Mouse (Mus musculus) forebrain, embryonic 11.5 days (tissue): ENCODE measurements around the gene Asb8. TPM values are rescaled to one million over a fixed set of nuclear protein-coding genes. Genes with fewer than 3 reads are reported as not detected.
A peak's percentile ranks its signal among the peaks of the same experiment; 100 is the strongest.

Source experiments
- ATAC-seq: fragments of 200-750 bp; cut with Nextera tagmentation; replicated peaks from 2 replicates; pipeline ENCODE4 v1.8.0; 2017; ENCODE audit warnings: moderate TSS enrichment; ENCODE audit not compliant: low FRiP score
- DNase-seq: peaks from one replicate; pipeline ENCODE4 v3.0.0-alpha.2; 2017; ENCODE audit warnings: low spot score
- H3K27ac ChIP-seq: fragments of 300-500 bp; sonication (generic); 2 replicates; pipeline ENCODE4 v1.5.1; 2014; ENCODE audit warnings: low read depth, low read length
- H3K27me3 ChIP-seq: fragments of 300-500 bp; sonication (generic); 2 replicates; pipeline ENCODE4 v1.6.1; 2014; ENCODE audit warnings: mild to moderate bottlenecking, low read length, mixed read lengths; ENCODE audit not compliant: control insufficient read depth, insufficient read depth
- H3K36me3 ChIP-seq: fragments of 300-500 bp; sonication (generic); 2 replicates; pipeline ENCODE4 v1.6.1; 2014; ENCODE audit warnings: mild to moderate bottlenecking, low read length, moderate library complexity, mixed read lengths; ENCODE audit not compliant: control insufficient read depth, insufficient read depth
- H3K4me1 ChIP-seq: fragments of 300-500 bp; sonication (generic); replicated peaks from 2 replicates; pipeline ENCODE4 v1.6.1; 2014; ENCODE audit warnings: low read length, mixed read lengths; ENCODE audit not compliant: control insufficient read depth, insufficient read depth
- H3K4me2 ChIP-seq: fragments of 300-500 bp; sonication (generic); 2 replicates; pipeline ENCODE4 v1.6.1; 2014; ENCODE audit warnings: low read depth, mild to moderate bottlenecking, low read length, moderate library complexity, mixed read lengths; ENCODE audit not compliant: severe bottlenecking
- H3K4me3 ChIP-seq: fragments of 300-500 bp; sonication (generic); 2 replicates; pipeline ENCODE4 v1.5.1; 2014; ENCODE audit warnings: low read depth, low read length
- H3K9ac ChIP-seq: fragments of 300-500 bp; sonication (generic); 2 replicates; pipeline ENCODE4 v1.6.1; 2014; ENCODE audit warnings: low read length
- H3K9me3 ChIP-seq: fragments of 300-500 bp; sonication (generic); 2 replicates; pipeline ENCODE4 v1.6.1; 2016; ENCODE audit warnings: low read length, mixed read lengths; ENCODE audit not compliant: control insufficient read depth
- WGBS: fragments of 180-500 bp; shearing (Covaris S2); extraction: QIAGEN DNeasy Blood & Tissue Kit; methylation state at CpG from one replicate; pipeline ENCODE4 v1.1.7; 2014; 5-methylcytosine and 5-hydroxymethylcytosine counted together
- polyA plus RNA-seq: library from polyadenylated mRNA; unstranded; fragments of >200 nt; fragmentation: Nextera tagmentation; extraction: Ambion mirVana; gene quantifications from 2 replicates; pipeline ENCODE4 v1.2.1, GENCODE M21; 2014

The Asb8 gene
- polyA plus RNA-seq, 1 experiment from 2014 or later: 47.4 TPM

- H3K4me2 ChIP-seq: peak overlapping the region; percentile 73
- WGBS: 4% methylated on average over 26 of the region's 26 CpGs
- peak overlapping the region; percentile 47 for H3K4me3 ChIP-seq
- H3K27ac ChIP-seq: no peak overlapping the region
- DNase-seq: no peak
- ATAC-seq: no peak
- H3K27me3 ChIP-seq: no peaks in the 10 kb centered on the region; the same call in 1 of the 2 replicates
- peak overlapping the region; percentile 56 for H3K9ac ChIP-seq
- peaks cover 4% of the 10 kb centered on the region for H3K4me1 ChIP-seq
- no peaks in the 10 kb centered on the region for H3K9me3 ChIP-seq
- no peaks in the 10 kb centered on the region for H3K36me3 ChIP-seq
These were observed 15.2 kb upstream of the Asb8 start for GRCm38 (mm10) chr15:98180567-98181131.

GRCm38 (mm10) chr15:98177320-98177719, 11.9 kb upstream of the Asb8 start:
- H3K36me3 ChIP-seq: no peaks in the 10 kb centered on the region
- 84% methylated on average over 3 of the region's 3 CpGs for WGBS
- DNase-seq (no peak), ATAC-seq (no peak)
- H3K4me2 ChIP-seq: no peak overlapping the region
- no peak overlapping the region for H3K27ac ChIP-seq
- no peak overlapping the region for H3K9ac ChIP-seq
- H3K4me3 ChIP-seq: no peak overlapping the region
- no peaks in the 10 kb centered on the region; the same call in 1 of the 2 replicates for H3K27me3 ChIP-seq
- no peaks in the 10 kb centered on the region for H3K9me3 ChIP-seq
- H3K4me1 ChIP-seq: peaks cover 6% of the 10 kb centered on the region

- Histone ChIP-seq H3K36me3 (no peaks in the 10 kb centered on the region), H3K4me1 (peaks cover 7% of the 10 kb centered on the region; the same call in 1 of the 2 replicates), H3K27me3 (peaks cover 11% of the 10 kb centered on the region), H3K9ac (no peak overlapping the region), H3K27ac (no peak overlapping the region), H3K4me3 (no peak overlapping the region), H3K9me3 (no peaks in the 10 kb centered on the region), H3K4me2 (no peak overlapping the region)
- DNase-seq (no peak), ATAC-seq (no peak; the same call in 1 of the 2 replicates)
- WGBS: 42% methylated on average over 8 of the region's 8 CpGs
These were observed 8.4 kb upstream of the Asb8 start for GRCm38 (mm10) chr15:98173821-98174220.

GRCm38 (mm10) chr15:98172113-98172512, 6.7 kb upstream of the Asb8 start:
- H3K4me2 ChIP-seq: no peak overlapping the region
- ATAC-seq: no peak
- no peaks in the 10 kb centered on the region for H3K9me3 ChIP-seq
- no peak overlapping the region for H3K9ac ChIP-seq
- no peak overlapping the region for H3K27ac ChIP-seq
- peaks cover 20% of the 10 kb centered on the region for H3K27me3 ChIP-seq
- H3K4me1 ChIP-seq: peaks cover 11% of the 10 kb centered on the region; the same call in 1 of the 2 replicates
- H3K36me3 ChIP-seq: no peaks in the 10 kb centered on the region
- no peak for DNase-seq
- no peak overlapping the region for H3K4me3 ChIP-seq
- 71% methylated on average over 5 of the region's 5 CpGs for WGBS

GRCm38 (mm10) chr15:98170917-98171316, 5.5 kb upstream of the Asb8 start:
- 74% methylated on average over 9 of the region's 9 CpGs for WGBS
- Histone ChIP-seq H3K9ac (no peak overlapping the region), H3K4me3 (no peak overlapping the region), H3K27me3 (peaks cover 20% of the 10 kb centered on the region), H3K4me1 (peaks cover 13% of the 10 kb centered on the region; the same call in 1 of the 2 replicates), H3K4me2 (no peak overlapping the region), H3K27ac (no peak overlapping the region), H3K36me3 (no peaks in the 10 kb centered on the region), H3K9me3 (no peaks in the 10 kb centered on the region)
- DNase-seq (no peak), ATAC-seq (no peak)

GRCm38 (mm10) chr15:98170365-98170764, 4.9 kb upstream of the Asb8 start:
- no peak overlapping the region for H3K9ac ChIP-seq
- no peak overlapping the region for H3K27ac ChIP-seq
- H3K4me2 ChIP-seq: peak overlapping the region; percentile 26; the same call in 1 of the 2 replicates
- ATAC-seq (no peak), DNase-seq (no peak)
- H3K4me3 ChIP-seq: no peak overlapping the region
- no peaks in the 10 kb centered on the region for H3K9me3 ChIP-seq
- H3K27me3 ChIP-seq: peaks cover 20% of the 10 kb centered on the region
- H3K4me1 ChIP-seq: peaks cover 13% of the 10 kb centered on the region; the same call in 1 of the 2 replicates
- 45% methylated on average over 7 of the region's 7 CpGs for WGBS
- no peaks in the 10 kb centered on the region for H3K36me3 ChIP-seq

GRCm38 (mm10) chr15:98168622-98169004, 3.2 kb upstream of the Asb8 start:
- H3K9ac ChIP-seq: peak overlapping the region; percentile 62
- H3K27ac ChIP-seq: no peak overlapping the region
- H3K27me3 ChIP-seq: peaks cover 20% of the 10 kb centered on the region
- H3K4me1 ChIP-seq: peaks cover 11% of the 10 kb centered on the region; the same call in 1 of the 2 replicates
- no peaks in the 10 kb centered on the region for H3K36me3 ChIP-seq
- peak overlapping the region; percentile 44 for H3K4me3 ChIP-seq
- H3K9me3 ChIP-seq: no peaks in the 10 kb centered on the region
- no peak for ATAC-seq
- DNase-seq: no peak
- 3% methylated on average over 19 of the region's 19 CpGs for WGBS
- peak overlapping the region; percentile 87 for H3K4me2 ChIP-seq

GRCm38 (mm10) chr15:98167645-98168621, 2.5 kb upstream of the Asb8 start:
- 1% methylated on average over 69 of the region's 69 CpGs for WGBS

More at GRCm38 (mm10) chr15:98167645-98168621, 2.5 kb upstream of the Asb8 start:
- peak; percentile 94 for DNase-seq
- Histone ChIP-seq H3K4me2 (peak overlapping the region; percentile 87), H3K27me3 (peaks cover 20% of the 10 kb centered on the region), H3K4me1 (peaks cover 11% of the 10 kb centered on the region; the same call in 1 of the 2 replicates), H3K4me3 (peak overlapping the region; percentile 44), H3K27ac (peak overlapping the region; percentile 92), H3K9ac (peak overlapping the region; percentile 62), H3K9me3 (no peaks in the 10 kb centered on the region), H3K36me3 (no peaks in the 10 kb centered on the region)
- ATAC-seq: peak; percentile 94
